Mouse (Mus musculus) ES-E14 (cell line): ENCODE results near the gene Rpap1. TPM values are rescaled to one million over a fixed set of nuclear protein-coding genes. Genes with fewer than 3 reads are reported as not detected.
A peak's percentile ranks its signal among the peaks of the same experiment; 100 is the strongest.
"Not testable (repeated sequence)": the region's sequence is repeated elsewhere in the genome, so short reads cannot be mapped to it uniquely, and the experiment has no call there.

Experiments
- DNase-seq: peaks from one replicate; pipeline ENCODE4 v3.0.0-alpha.2; 2013; ENCODE audit warnings: low read depth, low spot score
- H3K27ac ChIP-seq: 2 replicates; pipeline ENCODE4 v1.5.1; 2012; ENCODE audit warnings: low read depth, mild to moderate bottlenecking, low read length, moderate library complexity, mixed read lengths; ENCODE audit not compliant: poor library complexity, insufficient read depth, severe bottlenecking
- H3K36me3 ChIP-seq: 2 replicates; pipeline ENCODE4 v1.6.1; 2012; ENCODE audit warnings: mild to moderate bottlenecking, low read length, moderate library complexity, mixed read lengths; ENCODE audit not compliant: control insufficient read depth, poor library complexity, insufficient read depth, severe bottlenecking
- H3K4me1 ChIP-seq, 2 experiments: fragments of 150-350 bp in 1 of 2; sonication (generic) in 1 of 2; 2 replicates each; pipeline ENCODE4 v1.6.1; 2012; ENCODE audit warnings: low read length in 2 of 2, mild to moderate bottlenecking in 1 of 2, mixed read lengths in 1 of 2; ENCODE audit not compliant: control insufficient read depth in 2 of 2, insufficient read depth in 2 of 2, poor library complexity in 1 of 2
- H3K4me3 ChIP-seq, 2 experiments: fragments of 150-350 bp in 1 of 2; sonication (generic) in 1 of 2; 2 replicates each; pipeline ENCODE4 v1.5.1; 2012; ENCODE audit warnings: low read length in 2 of 2, low read depth in 1 of 2, mild to moderate bottlenecking in 1 of 2, mixed read lengths in 1 of 2; ENCODE audit not compliant: insufficient read depth in 1 of 2, poor library complexity in 1 of 2, severe bottlenecking in 1 of 2
- H3K9ac ChIP-seq: 2 replicates; pipeline ENCODE4 v1.6.1; 2012; ENCODE audit warnings: low read depth, mild to moderate bottlenecking, low read length, mixed read lengths; ENCODE audit not compliant: poor library complexity, insufficient read depth, severe bottlenecking
- H3K9me3 ChIP-seq: fragments of 150-350 bp; sonication (generic); 2 replicates; pipeline ENCODE4 v1.6.1; 2012; ENCODE audit warnings: low read depth, mild to moderate bottlenecking, low read length; ENCODE audit not compliant: control insufficient read depth, insufficient read depth
- CHD2 ChIP-seq: IDR thresholded peaks from 2 replicates; pipeline ENCODE4 v1.6.1; 2014; ENCODE audit warnings: mild to moderate bottlenecking, low read depth, low read length, inconsistent platforms
- HCFC1 ChIP-seq: IDR thresholded peaks from 2 replicates; pipeline ENCODE4 v1.6.1; 2012; ENCODE audit warnings: low read length, inconsistent platforms, borderline replicate concordance; ENCODE audit not compliant: insufficient read depth
- MAFK ChIP-seq: IDR thresholded peaks from 2 replicates; pipeline ENCODE4 v1.6.1; 2014; ENCODE audit warnings: mild to moderate bottlenecking, low read depth, low read length, inconsistent platforms; ENCODE audit not compliant: insufficient read depth
- ZC3H11A ChIP-seq: IDR thresholded peaks from 2 replicates; pipeline ENCODE4 v1.6.1; 2012; ENCODE audit warnings: low read depth, mild to moderate bottlenecking, inconsistent platforms, low read length, borderline replicate concordance
- ZNF384 ChIP-seq: IDR thresholded peaks from 2 replicates; pipeline ENCODE4 v1.6.1; 2012; ENCODE audit warnings: low read depth, low read length, inconsistent platforms
- in situ Hi-C, 2 experiments: fragments of 600-800 bp; cut with MboI; formaldehyde crosslinking; loops; one replicate each; pipeline ENCODE4 v1.15.1; 2025; ENCODE audit warnings: low sequenced_read_pairs in 2 of 2, inconsistent platforms in 1 of 2; ENCODE audit not compliant: unreplicated experiment in 2 of 2
- total RNA-seq: library from RNA; depleted of rRNA; stranded (reverse); fragments of 300-350 nt; gene quantifications from 2 replicates; pipeline ENCODE4 v1.2.3, GENCODE M21; 2012; rRNA removed

Gene Rpap1
- total RNA-seq, 1 experiment: 46.6 TPM

GRCm38 (mm10) chr2:119721070-119721469 is 66.3 kb downstream of the Rpap1 start:
- H3K9me3 ChIP-seq: no peaks in the 10 kb centered on the region
- no peaks in the 10 kb centered on the region for H3K4me1 ChIP-seq
- peaks cover 24% of the 10 kb centered on the region for H3K36me3 ChIP-seq
- H3K9ac ChIP-seq: no peak overlapping the region
- no peak for DNase-seq
- H3K27ac ChIP-seq: no peak overlapping the region
- no peak overlapping the region for H3K4me3 ChIP-seq
- no peak for TF ChIP-seq HCFC1
- TF ChIP-seq MAFK: no peak
- no peak for TF ChIP-seq ZC3H11A
- TF ChIP-seq ZNF384: no peak
- no peak for TF ChIP-seq CHD2
- in situ Hi-C loops: no loop called here

DNA sequence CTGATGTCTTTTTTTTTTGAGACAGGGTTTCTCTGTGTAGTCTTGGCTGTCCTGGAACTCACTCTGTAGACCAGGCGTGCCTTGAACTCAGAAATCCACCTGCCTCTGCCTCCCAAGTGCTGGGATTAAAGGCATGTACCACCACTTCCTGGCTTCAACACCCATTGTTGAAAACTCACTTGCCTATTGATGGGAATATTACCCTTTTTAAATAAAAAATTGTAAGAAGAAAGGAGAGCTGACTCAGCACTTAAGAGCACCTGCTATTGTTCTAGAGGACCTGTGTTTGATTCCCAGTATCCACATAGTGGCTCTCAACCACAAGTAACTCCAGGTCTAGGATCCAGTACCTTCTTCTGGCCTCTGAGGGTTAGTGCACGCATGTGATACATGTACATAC is 71.5 kb downstream of the Rpap1 start:
- H3K36me3 ChIP-seq, H3K9ac ChIP-seq, in situ Hi-C loops, DNase-seq, H3K4me3 ChIP-seq, H3K9me3 ChIP-seq, H3K4me1 ChIP-seq, H3K27ac ChIP-seq: not testable (repeated sequence)
- peak; percentile 73 for TF ChIP-seq MAFK

Other genes starting within 250 kb of the Rpap1 start
- gene Exd1, start 239.9 kb downstream of the Rpap1 start, total RNA-seq: 1.1 and 2.0 TPM in 2 replicates
- 21.5 and 29.7 TPM in 2 replicates for gene Chp1, start 239.8 kb downstream of the Rpap1 start, total RNA-seq
- gene Nusap1, start 169.2 kb downstream of the Rpap1 start, total RNA-seq: 24.7 and 28.4 TPM in 2 replicates
- gene Oip5, start 169.1 kb downstream of the Rpap1 start, total RNA-seq: 23.6 and 27.1 TPM in 2 replicates
- 14.4 and 18.6 TPM in 2 replicates for gene Ndufaf1, start 124.7 kb downstream of the Rpap1 start, total RNA-seq
- gene Rtf1, start 112.5 kb downstream of the Rpap1 start, total RNA-seq: 10.3 and 12.1 TPM in 2 replicates
- gene Itpka, start 45.2 kb downstream of the Rpap1 start, total RNA-seq: 9.2 and 16.4 TPM in 2 replicates
- 0.85 and 2.8 TPM in 2 replicates for gene Ltk, start 27.1 kb downstream of the Rpap1 start, total RNA-seq
- gene Tyro3, start 10.2 kb upstream of the Rpap1 start, total RNA-seq: 66.2 and 127 TPM in 2 replicates
- gene Mga, start 109.7 kb upstream of the Rpap1 start, total RNA-seq: 142 and 173 TPM in 2 replicates
- 7.0 and 10.3 TPM in 2 replicates for gene Mapkbp1, start 185.2 kb upstream of the Rpap1 start, total RNA-seq
- 7.2 and 12.6 TPM in 2 replicates for gene Jmjd7, start 239.9 kb upstream of the Rpap1 start, total RNA-seq
- gene Gm28042, start 240.0 kb upstream of the Rpap1 start, total RNA-seq: 2.9 and 7.3 TPM in 2 replicates
- gene Pla2g4b, start 245.9 kb upstream of the Rpap1 start, total RNA-seq: 2.7 and 6.3 TPM in 2 replicates